Mouse (Mus musculus) adrenal gland, postnatal 25 days (tissue): ENCODE data around the gene Tlr2. TPM values are rescaled to one million over a fixed set of nuclear protein-coding genes. Genes with fewer than 3 reads are reported as not detected.
A peak's percentile ranks its signal among the peaks of the same experiment; 100 is the strongest.
"Not testable (repeated sequence)": the region's sequence is repeated elsewhere in the genome, so short reads cannot be mapped to it uniquely, and the experiment has no call there.

Experiments
- DNase-seq: peaks from one replicate; pipeline ENCODE4 v3.0.0; 2021; ENCODE audit warnings: mixed read lengths
- long read RNA-seq: library from polyadenylated mRNA; stranded (forward); transcript quantifications from one replicate; pipeline ENCODE4 v2.0.0, GENCODE M21; 2021
- total RNA-seq: library from RNA; stranded (reverse); gene quantifications from 2 replicates; pipeline ENCODE4 v1.2.3, GENCODE M21; 2021

Tlr2 gene
- 1.7 and 3.9 TPM in 2 replicates for total RNA-seq
- long read RNA-seq, partial matches to known transcripts: 1 of 2 reads
- long read RNA-seq, other reads (novel, unspliced or antisense): 1 of 2 reads

GRCm38 (mm10) chr3:83841095-83841850, at the start of gene Tlr2:
TSS of gene Tlr2 (minus strand) at chr3:83841767.
- DNase-seq: peak; percentile 87

GRCm38 (mm10) chr3:83885163-83885562, 43.6 kb upstream of the Tlr2 start:
- no peak for DNase-seq

- not testable (repeated sequence) for DNase-seq
Observed at GRCm38 (mm10) chr3:83879261-83880050, 37.9 kb upstream of the Tlr2 start.

- no peak for DNase-seq
Observed at GRCm38 (mm10) chr3:83878801-83879200, 37.2 kb upstream of the Tlr2 start.

GRCm38 (mm10) chr3:83876299-83876698, 34.7 kb upstream of the Tlr2 start:
- no peak for DNase-seq

GRCm38 (mm10) chr3:83875078-83875477, 33.5 kb upstream of the Tlr2 start:
- DNase-seq: not testable (repeated sequence)

- not testable (repeated sequence) for DNase-seq
Observed at GRCm38 (mm10) chr3:83872853-83873252, 31.3 kb upstream of the Tlr2 start.

- DNase-seq: not testable (repeated sequence)
Observed at GRCm38 (mm10) chr3:83871962-83872361, 30.4 kb upstream of the Tlr2 start.

GRCm38 (mm10) chr3:83871559-83871958, 30.0 kb upstream of the Tlr2 start:
- DNase-seq: not testable (repeated sequence)

- DNase-seq: no peak
Observed at GRCm38 (mm10) chr3:83869776-83870175, 28.2 kb upstream of the Tlr2 start.

- not testable (repeated sequence) for DNase-seq
Observed at GRCm38 (mm10) chr3:83867026-83867425, 25.5 kb upstream of the Tlr2 start.

- peak; percentile 72 for DNase-seq
Observed at GRCm38 (mm10) chr3:83865216-83865615, 23.6 kb upstream of the Tlr2 start.

- DNase-seq: no peak
Observed at GRCm38 (mm10) chr3:83864064-83864548, 22.5 kb upstream of the Tlr2 start.

- DNase-seq: peak; percentile 45
Observed at GRCm38 (mm10) chr3:83862956-83863355, 21.4 kb upstream of the Tlr2 start.

- no peak for DNase-seq
Observed at GRCm38 (mm10) chr3:83859595-83859994, 18.0 kb upstream of the Tlr2 start.

- DNase-seq: no peak
Observed at GRCm38 (mm10) chr3:83859071-83859470, 17.5 kb upstream of the Tlr2 start.

GRCm38 (mm10) chr3:83857621-83858020, 16.1 kb upstream of the Tlr2 start:
- no peak for DNase-seq

- DNase-seq: no peak
Observed at GRCm38 (mm10) chr3:83855643-83856042, 14.1 kb upstream of the Tlr2 start.

GRCm38 (mm10) chr3:83849341-83849740, 7.8 kb upstream of the Tlr2 start:
- no peak for DNase-seq

GRCm38 (mm10) chr3:83844766-83845520, 3.4 kb upstream of the Tlr2 start:
- no peak for DNase-seq

- DNase-seq: no peak
Observed at GRCm38 (mm10) chr3:83839477-83839876, 2.1 kb downstream of the Tlr2 start.

- DNase-seq: no peak
Observed at GRCm38 (mm10) chr3:83836685-83837084, 4.9 kb downstream of the Tlr2 start.
